Mouse (Mus musculus): ENCODE measurements around the gene Tnnt2.
A peak's percentile ranks its signal among the peaks of the same experiment; 100 is the strongest.

Gene Tnnt2

DNA sequence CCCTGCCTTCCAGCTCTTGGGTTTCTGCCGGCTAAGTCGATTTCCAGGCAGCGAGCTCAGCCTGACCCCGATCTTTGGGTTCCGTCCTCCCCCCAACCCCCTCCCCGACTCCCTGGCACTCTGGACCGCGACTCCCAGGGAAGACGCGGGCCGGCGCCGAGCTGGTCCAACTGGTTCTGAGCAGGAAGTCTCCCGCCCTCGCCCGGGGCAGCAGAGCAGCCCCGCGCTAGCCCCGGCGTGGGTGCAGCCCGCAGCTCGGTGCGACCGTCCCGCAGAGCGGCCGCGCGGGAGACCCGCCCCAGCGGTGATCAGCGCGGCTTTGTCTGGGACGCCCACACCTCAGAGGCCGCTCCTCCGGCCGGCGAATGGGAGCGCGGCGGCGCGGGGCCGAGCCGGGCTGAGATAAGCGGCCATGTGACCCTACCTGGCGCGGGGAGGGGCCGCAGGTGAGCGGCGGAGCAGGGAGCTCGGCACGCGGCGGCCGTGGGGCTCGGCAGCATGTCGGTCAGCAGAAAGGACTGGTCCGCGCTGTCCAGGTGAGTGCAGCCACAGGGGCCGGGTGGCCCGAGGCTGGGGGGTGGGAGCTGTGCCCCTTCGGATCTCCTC lies 17.6 kb upstream of the Tnnt2 start, which contains the start of gene Lad1:
Gene Lad1 (plus strand): TSS at position 118 of the 606 bp plus-strand sequence.
- peak; percentile 74 for DNase-seq

DNA sequence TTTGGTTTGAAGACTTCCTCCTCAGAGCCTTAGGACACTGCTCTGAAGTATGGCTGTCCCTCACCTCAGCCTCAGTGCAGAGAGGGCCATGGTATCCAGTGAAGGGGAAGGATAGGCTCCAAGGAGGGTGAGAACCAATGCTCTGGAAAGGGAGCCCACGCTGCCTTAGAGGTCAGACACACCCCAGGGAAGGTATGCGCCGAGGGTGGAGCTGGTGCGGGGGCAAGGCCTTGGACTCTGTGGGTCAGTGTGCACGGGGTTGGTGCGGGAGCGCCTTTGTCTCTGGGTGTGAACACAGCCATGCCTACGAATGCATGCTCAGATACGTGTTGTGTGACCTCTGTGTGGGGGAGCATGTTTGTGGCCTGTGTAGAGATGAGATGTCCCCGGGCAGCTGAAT lies 16.1 kb upstream of the Tnnt2 start:
- DNase-seq, result peak; percentile 56

DNA sequence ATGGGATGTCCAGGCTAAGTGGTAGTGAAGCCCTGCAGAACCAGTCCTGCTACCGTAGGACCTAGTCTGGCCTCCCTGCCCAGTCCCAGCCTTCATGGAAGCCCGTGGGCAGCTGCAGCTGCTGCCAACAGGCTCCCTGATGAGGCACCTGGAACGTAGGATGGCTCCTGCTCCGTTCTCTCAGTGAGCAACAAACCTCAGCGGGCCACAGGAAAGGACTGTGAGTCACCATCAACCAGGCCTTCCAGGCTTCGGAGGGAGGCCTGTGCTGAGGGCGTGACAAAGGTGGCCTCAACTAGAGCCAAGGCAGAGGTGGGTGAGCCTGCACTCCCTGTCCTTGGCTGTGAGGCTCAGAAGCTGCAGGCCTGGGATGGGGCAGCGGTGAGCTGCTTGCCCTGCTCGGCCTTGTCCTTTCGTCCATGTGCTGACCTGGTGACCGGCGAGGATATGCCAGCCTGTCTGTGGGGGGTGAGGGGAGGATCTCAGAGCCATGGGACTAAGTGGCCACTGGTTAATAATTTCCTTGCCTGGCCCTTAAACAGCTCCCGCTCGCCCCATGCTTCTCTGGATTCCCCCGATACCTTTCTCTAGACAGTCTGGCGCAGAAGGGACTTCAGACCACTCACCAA lies 15.3 kb upstream of the Tnnt2 start:
- DNase-seq, result peak; percentile 94

DNA sequence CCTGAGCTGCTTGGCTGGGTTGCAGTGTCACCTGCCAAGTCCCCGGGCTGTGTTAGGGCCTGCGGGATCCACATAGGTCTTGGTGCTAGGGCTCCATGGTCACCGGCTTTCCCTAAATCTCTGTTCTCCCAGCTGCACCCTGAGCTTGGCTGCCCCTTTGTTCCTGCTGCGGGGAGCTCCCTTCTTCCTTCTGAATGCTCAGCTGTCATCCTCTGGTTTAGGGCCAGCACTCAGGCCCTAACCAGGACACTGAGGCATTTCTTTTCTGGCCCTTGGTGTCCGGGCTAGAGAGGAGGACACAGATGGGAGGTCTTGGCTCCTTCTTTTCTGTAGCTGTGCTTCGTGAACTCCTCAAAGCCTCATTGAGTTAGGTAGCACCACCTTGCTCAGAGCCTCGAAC lies 14.4 kb upstream of the Tnnt2 start:
- DNase-seq, result no peak

DNA sequence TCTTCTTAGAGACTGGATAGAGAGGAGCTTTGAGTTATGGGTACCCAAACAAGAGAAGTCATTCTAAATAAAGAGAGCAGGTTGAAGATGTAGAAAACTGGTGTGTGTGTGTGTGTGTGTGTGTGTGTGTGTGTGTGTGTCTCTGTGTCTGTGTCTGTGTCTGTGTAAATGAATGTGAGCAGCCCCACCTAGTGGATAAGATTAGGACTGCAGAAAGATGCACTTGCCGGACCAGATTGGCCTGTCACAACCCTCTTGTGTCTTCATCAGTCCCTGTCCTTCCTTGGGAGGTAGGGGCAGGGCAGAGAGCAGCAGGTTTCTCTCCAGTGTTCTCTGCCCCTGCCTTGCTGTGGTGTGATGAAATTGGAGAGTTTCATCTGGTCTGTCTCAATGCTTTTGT lies 7.2 kb upstream of the Tnnt2 start:
- DNase-seq, result peak; percentile 68

DNA sequence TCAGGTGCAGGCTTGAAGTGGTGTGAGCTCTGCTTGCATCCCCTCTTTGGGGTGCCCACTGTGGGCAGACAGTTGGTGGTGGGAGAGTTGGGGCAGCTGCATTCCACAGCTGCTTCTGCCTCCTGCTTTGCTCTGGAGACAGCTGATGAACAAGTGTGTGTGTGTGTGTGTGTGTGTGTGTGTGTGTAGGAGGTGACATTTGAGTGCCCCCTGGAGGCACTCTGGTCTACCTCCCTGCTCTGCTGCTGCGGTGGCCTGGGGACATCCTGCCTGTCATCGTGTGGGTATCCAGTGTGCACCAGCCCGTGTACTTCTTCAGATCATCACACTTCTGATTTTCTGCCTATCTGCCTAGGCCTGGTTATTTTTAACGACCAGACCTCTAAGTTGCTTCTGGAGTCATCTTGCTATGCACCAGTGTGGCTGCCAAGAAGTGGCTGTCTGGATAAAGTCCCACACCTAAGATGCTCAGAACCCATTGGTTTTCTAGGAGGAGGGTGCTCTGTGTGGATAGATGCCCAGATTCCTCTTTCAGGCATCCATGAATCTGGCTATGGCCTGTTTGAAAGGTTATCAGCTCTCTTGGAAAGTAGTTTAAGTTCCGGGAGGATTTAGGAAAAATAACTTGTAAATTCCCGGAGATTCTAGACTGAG lies 1.8 kb upstream of the Tnnt2 start:
- no peak for DNase-seq

DNA sequence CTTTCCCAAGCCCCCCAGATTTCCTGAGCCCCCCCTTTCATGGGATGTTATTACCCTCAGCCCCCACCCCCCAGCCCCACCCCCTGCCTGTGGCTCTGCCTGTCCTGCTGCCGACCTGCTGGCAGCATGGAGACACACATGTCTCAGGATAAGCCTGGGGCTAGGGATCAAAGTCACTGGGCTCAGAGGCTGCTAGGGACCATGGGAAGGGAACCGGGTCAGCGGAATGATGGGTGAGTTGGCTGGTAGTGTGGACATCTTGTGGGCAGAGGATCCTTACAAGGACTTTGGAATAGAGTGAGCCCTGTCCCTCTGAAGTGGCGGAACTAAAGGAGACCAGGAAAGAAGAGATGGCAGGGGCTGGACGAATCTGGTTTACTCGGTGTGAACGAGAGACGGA lies 1.2 kb upstream of the Tnnt2 start:
- DNase-seq, result no peak

DNA sequence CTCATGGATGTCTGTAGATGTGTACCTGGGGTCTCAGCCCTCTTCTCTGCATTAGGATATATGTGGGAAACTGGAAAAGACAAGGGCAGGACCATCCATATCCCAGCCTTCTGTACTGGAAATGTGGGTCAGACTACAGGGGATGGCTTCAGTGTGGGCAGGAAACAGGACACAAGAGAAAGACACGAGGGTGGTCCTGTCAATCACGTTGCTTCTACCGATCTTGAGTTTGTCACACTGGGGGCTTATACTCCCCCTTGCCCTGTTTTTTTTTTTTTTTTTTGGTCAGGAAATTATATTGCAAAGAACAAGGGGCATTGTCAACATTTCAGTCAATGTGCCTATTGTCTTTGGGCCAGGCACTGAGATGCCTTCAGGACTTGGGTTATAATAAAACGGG lies 2.5 kb downstream of the Tnnt2 start:
- no peak for DNase-seq

DNA sequence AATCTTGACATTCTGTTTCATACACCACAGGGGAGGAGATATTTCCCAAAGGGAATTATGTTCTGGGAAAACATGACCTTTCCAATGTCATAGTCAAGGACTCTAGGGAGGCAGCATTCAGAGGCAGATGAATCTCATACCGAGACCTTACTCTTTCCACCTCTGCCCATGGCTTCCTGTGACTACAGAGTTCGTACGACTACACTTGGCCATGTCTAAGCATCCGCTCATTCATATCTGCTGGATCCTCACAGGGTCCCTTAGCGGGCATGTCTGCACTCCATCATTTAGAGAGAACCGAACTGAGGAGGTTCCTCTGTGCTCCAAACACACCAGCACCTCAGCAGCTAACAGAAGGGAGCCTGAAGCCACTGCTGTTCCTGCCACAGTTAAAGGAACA lies 2.9 kb downstream of the Tnnt2 start:
- DNase-seq, result no peak

DNA sequence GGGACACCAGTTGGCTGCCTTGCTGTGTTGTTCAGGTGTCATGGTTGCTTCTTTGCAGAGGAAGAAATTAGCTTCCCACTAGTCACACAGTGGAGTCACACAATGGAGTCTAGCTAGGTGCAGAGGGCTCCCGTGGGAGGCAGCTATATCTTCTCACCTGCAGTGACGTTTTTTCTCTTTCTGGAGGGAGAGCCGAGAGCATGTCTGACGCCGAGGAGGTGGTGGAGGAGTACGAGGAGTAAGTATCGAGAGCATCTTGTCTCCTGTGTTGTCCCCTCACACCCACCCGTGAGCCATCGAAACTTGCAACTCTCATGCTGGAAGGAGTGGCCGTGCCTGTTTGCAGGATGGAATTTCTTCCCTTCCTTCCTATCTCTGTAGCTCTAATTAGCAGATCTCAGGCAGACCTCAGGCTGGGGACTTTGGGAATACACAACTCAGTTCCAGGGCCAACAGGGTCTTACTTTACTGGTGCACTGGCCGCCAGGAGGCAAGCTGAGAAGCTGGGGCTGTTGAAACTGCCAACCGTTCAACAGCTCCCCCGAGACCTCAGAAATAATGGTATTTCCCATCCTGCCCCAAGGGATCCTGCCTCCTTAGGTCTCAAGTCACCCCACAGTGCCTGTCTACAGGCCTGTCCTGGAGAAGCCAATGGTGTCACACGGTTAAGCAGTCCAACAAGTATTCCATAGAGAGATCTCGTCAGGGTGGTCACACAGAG lies 4.7 kb downstream of the Tnnt2 start:
- DNase-seq, result no peak

DNA sequence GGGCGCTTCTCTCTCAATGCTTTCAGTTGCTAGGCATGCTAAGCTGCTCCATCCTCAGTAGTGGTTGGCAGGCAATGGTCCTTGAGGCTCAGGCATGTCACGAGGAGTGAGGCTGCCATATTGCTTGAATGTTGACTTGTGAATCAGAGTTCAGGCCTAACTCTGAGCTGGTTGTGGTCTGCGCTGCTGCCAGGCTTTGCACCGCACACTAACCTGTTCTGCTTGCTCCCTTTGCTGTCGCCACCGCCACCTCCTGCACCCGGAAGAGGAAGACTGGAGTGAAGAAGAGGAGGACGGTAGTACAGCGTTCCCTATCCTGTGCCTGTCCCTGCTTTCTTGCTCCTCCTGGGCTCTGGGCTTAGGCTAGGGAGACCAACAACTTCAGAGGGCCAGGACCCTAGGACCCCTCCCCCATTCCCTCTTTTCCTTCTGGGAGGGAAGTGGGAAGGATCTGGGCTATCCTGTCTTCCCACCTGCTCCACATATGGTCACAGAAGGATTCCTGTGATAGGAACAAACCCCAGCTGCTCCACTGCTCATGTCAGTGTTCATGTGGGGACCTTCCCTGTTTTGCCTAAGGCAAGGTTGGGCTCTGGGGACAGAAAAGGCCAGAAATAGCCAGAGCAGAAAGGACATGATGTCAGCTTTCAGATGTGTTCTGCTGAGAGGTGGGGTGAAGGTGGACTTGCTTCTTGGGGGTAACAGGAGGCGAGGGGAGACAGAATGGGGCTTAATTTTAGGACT lies 7.5 kb downstream of the Tnnt2 start:
- no peak for DNase-seq

DNA sequence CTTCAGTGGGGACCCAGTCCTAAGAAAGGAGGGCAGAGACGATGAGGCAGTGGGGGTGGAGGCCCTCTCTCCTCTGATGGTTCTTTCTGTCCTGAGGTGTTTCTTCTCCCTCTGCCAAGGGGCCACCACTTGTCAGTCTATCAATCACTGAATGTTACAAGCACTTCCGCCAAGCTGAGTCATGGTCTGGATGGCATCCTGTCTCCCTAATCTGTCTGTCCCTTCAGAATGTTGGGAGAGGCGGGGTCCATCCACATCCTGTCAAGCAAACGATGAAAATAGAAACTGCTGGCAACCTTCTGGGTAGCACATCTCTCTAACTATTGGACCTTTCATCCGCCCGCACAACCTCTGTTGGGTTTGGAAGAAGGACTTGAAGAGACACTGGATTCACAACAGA lies 8.3 kb downstream of the Tnnt2 start:
- no peak for DNase-seq

DNA sequence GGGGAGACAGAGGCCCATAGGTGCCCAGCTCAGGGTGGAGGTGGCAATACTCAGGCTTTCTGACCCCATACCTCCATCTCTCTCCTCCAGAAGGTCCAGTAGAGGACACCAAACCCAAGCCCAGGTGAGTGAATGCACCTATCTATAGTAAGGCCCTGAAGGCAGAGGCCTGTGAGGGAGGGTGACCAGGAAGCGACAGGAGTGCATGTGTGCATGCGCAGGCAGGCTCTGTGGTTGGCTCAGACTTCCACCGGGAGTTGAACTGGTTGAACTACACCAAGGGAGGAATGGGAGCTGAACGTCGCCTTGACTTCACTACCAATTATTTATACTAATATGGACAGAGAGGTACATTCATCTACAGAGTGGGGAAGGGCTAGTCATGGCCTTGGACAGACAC lies 10.5 kb downstream of the Tnnt2 start:
- DNase-seq, result no peak

DNA sequence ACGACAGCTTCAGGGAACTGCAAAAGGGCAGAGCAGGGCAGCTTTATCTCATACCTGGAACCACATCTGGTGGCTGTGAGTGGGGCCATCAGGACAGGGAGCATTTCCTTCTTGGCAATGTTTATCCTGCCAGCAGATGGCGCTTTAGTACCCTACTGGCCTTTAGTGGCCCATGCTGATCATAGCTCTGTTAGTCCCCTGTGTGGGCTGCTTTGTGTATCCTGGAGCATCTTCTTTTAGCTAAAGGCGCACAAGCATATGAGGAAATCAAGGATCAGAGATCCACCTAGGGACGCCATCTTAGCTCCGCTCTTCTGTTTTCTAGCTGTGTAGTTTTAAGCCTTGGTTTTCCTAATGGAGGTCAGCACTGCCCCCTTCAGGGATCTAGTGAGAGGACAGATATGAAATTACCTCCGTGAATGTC lies 11.0 kb downstream of the Tnnt2 start:
- DNase-seq, result peak; percentile 49

DNA sequence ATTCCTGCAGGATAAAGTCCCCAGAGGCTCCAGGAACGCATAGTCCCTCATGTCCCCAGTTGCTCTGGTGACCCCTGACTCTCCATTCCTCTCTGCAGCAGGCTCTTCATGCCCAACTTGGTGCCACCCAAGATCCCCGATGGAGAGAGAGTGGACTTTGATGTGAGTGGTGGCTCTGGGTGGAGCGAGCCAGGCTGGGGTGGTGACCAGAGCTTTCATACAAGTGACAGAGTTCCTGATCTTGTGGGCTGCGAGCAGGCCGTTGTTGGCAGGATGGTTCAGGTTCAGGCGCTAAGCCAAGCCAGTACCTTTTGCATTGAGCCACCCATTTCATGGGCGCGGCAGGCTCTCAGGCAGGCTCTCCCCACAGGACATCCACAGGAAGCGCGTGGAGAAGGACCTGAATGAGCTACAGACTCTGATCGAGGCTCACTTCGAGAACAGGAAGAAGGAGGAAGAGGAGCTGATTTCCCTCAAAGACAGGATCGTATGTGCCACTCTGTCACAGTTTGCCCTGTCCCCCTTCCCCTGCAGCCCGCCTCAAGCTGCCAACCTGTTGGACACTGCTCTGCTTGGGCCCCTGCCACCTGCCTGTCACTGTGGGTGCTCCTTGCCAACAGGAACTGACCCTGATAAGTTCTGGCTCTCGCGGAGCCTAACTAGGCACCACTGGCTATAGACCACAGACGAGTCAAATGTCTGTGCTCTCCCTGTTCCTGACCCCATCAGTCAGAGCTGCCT lies 11.6 kb downstream of the Tnnt2 start:
- no peak for DNase-seq

DNA sequence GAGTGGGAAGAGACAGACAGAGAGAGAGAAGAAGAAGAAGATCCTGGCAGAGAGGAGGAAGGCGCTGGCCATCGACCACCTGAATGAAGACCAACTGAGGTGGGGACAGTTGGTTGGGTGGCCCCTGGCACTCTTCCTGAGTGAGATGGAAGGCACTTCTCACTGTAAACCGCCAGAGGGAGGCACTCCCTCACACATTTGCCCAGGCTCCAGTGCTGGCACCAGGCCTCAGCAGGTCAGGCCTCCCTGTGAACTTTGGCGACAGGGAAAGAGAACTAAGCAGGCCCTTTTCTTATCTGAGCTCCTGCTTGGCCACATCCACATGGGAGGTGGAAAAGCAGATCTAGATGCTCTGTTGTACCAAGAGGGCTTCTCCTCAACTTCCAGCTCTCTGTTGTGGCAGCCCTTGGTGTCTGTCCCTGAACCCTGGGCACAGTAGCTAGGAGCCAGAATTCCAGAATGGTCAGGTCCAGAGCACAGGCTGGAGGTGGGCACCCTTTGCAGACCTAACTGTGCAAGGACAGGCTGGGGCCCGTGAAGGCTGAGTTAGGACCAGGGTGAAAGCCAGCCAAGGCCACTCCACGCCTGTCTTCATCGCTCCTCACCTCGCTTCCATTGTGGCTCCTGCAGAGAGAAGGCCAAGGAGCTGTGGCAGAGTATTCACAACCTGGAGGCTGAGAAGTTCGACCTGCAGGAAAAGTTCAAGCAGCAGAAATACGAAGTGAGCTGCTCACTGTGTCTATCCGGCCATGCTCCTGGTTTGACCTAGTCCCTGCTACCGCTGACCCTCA lies 14.8 kb downstream of the Tnnt2 start:
- DNase-seq, result peak; percentile 57

DNA sequence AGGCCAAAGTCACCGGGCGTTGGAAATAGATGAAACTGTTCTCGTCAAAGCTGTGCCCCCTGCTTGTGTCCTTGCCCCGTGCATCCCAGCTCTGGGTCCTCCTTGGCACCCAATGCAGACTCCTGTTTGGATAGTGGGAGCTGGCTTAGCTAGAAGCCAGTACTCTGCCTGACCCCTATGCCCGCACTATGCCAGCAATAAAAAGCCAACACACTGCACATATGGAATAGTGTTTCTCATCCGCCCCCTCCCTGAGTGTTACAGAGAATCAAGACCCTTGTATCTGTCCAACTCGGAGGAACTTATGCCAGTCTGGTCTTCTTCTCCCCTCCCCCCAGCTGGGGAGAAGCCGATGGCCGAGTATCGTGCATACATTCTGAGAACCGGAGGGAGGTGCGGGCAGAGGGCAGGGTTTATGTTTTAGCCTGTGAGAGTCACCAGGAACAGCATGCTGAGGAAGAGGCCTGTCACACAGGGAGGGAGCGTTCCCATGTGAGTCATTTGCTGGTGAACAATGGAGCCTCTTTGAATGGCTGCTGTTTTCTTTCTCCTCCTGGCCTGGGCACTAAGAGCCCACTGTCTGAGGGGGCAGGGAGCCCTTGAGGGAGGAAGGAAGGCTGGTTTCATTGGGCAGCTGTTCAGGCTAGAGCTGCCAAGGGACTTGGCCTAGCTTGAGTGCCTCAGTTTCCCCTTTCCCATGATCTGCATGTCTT lies 16.0 kb downstream of the Tnnt2 start:
- no peak for DNase-seq

DNA sequence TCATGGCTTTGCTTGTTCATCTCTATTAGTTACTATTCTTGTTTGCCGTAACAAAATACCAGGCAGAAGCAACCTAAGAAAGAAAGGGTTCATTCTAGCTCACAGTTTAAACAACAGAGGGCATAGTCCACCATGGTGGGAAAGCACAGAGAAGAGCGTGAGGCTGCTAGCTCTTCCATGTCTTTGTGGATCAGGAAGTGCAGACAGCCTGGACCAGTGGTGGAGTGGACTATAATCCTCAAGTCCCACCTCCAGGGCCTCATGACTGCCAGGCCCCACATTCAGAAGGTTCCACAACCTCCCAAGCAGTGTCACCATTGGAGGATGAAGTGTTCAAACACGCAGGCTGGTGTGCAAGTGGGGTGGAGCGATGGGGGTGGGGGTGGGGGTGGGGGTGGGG lies 17.0 kb downstream of the Tnnt2 start:
- DNase-seq, result no peak

DNA sequence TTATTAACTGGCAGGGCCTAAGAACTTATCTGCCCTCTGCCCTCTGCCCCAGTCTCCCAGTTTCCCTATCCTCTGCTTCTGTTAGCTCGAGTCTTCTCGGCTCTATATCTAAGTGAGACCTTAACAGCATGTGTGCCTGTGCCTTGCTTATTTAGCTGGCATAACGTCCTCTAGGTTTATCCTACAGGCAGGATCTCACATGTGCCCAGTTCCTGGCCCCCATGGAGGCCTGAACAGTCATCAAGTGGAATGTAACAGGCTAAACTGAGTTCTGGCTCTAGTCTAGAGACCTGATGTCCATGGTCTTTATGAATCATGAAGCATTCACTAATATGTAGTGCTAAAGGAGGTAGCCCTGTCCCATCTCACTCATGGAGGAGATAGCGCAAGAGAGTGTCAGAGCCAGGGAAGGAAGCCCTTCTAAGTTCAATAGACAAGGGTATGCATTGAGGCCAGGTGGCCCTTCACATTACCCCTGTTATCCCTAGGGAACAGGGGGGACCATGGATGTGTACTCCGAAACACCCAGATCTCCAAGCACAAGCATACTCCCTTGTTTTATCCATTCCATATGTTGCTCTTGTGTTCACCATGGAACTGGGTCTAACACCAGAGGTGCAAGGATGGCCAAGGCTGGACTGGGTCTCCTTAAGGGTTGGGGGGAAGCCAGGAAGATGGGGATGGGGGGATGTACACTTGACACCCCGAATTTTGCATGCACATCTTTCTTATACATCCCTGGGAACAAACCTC lies 18.6 kb downstream of the Tnnt2 start:
- DNase-seq, result no peak

DNA sequence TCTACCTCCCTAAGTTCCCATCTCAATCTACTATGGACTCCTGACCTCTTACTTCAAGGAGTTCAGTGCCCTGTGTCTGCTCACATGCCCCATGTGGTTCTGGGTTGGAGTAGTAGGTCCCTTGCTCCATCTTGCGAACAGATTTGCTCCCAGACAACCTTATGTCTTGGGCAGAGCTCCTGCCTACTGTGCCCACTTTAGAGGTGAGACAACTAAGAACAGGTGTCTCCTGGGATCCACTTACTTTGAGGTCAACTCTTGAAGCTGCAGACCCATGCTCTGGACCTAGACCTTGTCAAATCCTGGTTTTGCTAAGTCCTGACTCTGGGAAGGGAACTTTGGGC lies 19.2 kb downstream of the Tnnt2 start:
- no peak for DNase-seq

All from kidney, adult 9 months (tissue).